Mouse (Mus musculus) liver, embryonic 16.5 days (tissue): ENCODE measurements around the gene Nfatc2. TPM values are rescaled to one million over a fixed set of nuclear protein-coding genes. Genes with fewer than 3 reads are reported as not detected.

Experiments
- ATAC-seq: fragments of 200-750 bp; cut with Nextera tagmentation; 2 replicates; pipeline ENCODE4 v1.8.0; 2017; ENCODE audit warnings: low read depth, mild to moderate bottlenecking, moderate number of reproducible peaks, moderate library complexity
- H3K27ac ChIP-seq: fragments of 300-500 bp; sonication (generic); 2 replicates; pipeline ENCODE4 v1.5.1; 2014; ENCODE audit warnings: mild to moderate bottlenecking, low read length
- H3K27me3 ChIP-seq: fragments of 300-500 bp; sonication (generic); 2 replicates; pipeline ENCODE4 v1.6.1; 2014; ENCODE audit warnings: low read depth, low read length, mixed read lengths; ENCODE audit not compliant: control insufficient read depth, insufficient read depth
- H3K36me3 ChIP-seq: fragments of 300-500 bp; sonication (generic); 2 replicates; pipeline ENCODE4 v1.6.1; 2014; ENCODE audit warnings: mild to moderate bottlenecking; ENCODE audit not compliant: control insufficient read depth, insufficient read depth
- H3K4me1 ChIP-seq: fragments of 300-500 bp; sonication (generic); 2 replicates; pipeline ENCODE4 v1.6.1; 2014; ENCODE audit warnings: low read depth, low read length, mixed read lengths; ENCODE audit not compliant: control insufficient read depth
- H3K4me2 ChIP-seq: fragments of 300-500 bp; sonication (generic); 2 replicates; pipeline ENCODE4 v1.6.1; 2014; ENCODE audit warnings: low read depth, low read length, mixed read lengths
- H3K4me3 ChIP-seq: fragments of 300-500 bp; sonication (generic); 2 replicates; pipeline ENCODE4 v1.5.1; 2014; ENCODE audit warnings: low read depth, mild to moderate bottlenecking, low read length
- H3K9ac ChIP-seq: fragments of 300-500 bp; sonication (generic); 2 replicates; pipeline ENCODE4 v1.6.1; 2014; ENCODE audit warnings: low read depth, low read length
- H3K9me3 ChIP-seq: fragments of 300-500 bp; sonication (generic); replicated peaks from 2 replicates; pipeline ENCODE4 v1.6.1; 2016; ENCODE audit warnings: low read length; ENCODE audit not compliant: control insufficient read depth
- WGBS: fragments of 180-500 bp; shearing (Covaris S2); extraction: QIAGEN DNeasy Blood & Tissue Kit; methylation state at CpG from one replicate; pipeline ENCODE4 v1.1.7; 2014; ENCODE audit not compliant: insufficient replicate concordance; 5-methylcytosine and 5-hydroxymethylcytosine counted together
- polyA plus RNA-seq: library from polyadenylated mRNA; unstranded; fragments of >200 nt; fragmentation: Nextera tagmentation; extraction: Ambion mirVana; gene quantifications from 2 replicates; pipeline ENCODE4 v1.2.1, GENCODE M21; 2015

Nfatc2 gene
- polyA plus RNA-seq, 1 experiment from 2014 or later: 0.25 TPM

- H3K27ac ChIP-seq: no peak overlapping the region
- no peaks in the 10 kb centered on the region for H3K9me3 ChIP-seq
- peaks cover 3% of the 10 kb centered on the region for H3K27me3 ChIP-seq
- 68% methylated on average over 8 of the region's 8 CpGs for WGBS
- no peak overlapping the region for H3K4me2 ChIP-seq
- no peak for ATAC-seq
- no peak overlapping the region for H3K9ac ChIP-seq
- H3K4me3 ChIP-seq: no peak overlapping the region
- no peaks in the 10 kb centered on the region for H3K4me1 ChIP-seq
- no peaks in the 10 kb centered on the region for H3K36me3 ChIP-seq
Observed at GRCm38 (mm10) chr2:168519589-168519988, 81.9 kb downstream of the Nfatc2 start.

GRCm38 (mm10) chr2:168518256-168518659 is 83.2 kb downstream of the Nfatc2 start:
- 72% methylated on average over 15 of the region's 15 CpGs for WGBS
- ATAC-seq: no peak
- Histone ChIP-seq H3K4me2 (no peak overlapping the region), H3K9ac (no peak overlapping the region), H3K27me3 (no peaks in the 10 kb centered on the region), H3K27ac (no peak overlapping the region), H3K9me3 (no peaks in the 10 kb centered on the region), H3K36me3 (no peaks in the 10 kb centered on the region), H3K4me1 (no peaks in the 10 kb centered on the region), H3K4me3 (no peak overlapping the region)

- Histone ChIP-seq H3K4me2 (no peak overlapping the region), H3K27me3 (no peaks in the 10 kb centered on the region), H3K4me3 (no peak overlapping the region), H3K9me3 (no peaks in the 10 kb centered on the region), H3K27ac (no peak overlapping the region), H3K9ac (no peak overlapping the region), H3K4me1 (no peaks in the 10 kb centered on the region), H3K36me3 (no peaks in the 10 kb centered on the region)
- no peak for ATAC-seq
- WGBS: 74% methylated on average over 7 of the region's 7 CpGs
Observed at GRCm38 (mm10) chr2:168517774-168518173, 83.7 kb downstream of the Nfatc2 start.

- 34% methylated on average over 7 of the region's 7 CpGs for WGBS
- Histone ChIP-seq H3K9ac (no peak overlapping the region), H3K4me2 (no peak overlapping the region), H3K4me3 (no peak overlapping the region), H3K27ac (no peak overlapping the region), H3K27me3 (no peaks in the 10 kb centered on the region), H3K36me3 (no peaks in the 10 kb centered on the region), H3K4me1 (no peaks in the 10 kb centered on the region), H3K9me3 (no peaks in the 10 kb centered on the region)
- no peak for ATAC-seq
Observed at GRCm38 (mm10) chr2:168516717-168517116, 84.7 kb downstream of the Nfatc2 start.

GRCm38 (mm10) chr2:168515466-168515865 is 86.0 kb downstream of the Nfatc2 start:
- 54% methylated on average over 4 of the region's 4 CpGs for WGBS
- no peaks in the 10 kb centered on the region for H3K4me1 ChIP-seq
- no peak overlapping the region for H3K4me3 ChIP-seq
- H3K36me3 ChIP-seq: no peaks in the 10 kb centered on the region
- H3K4me2 ChIP-seq: no peak overlapping the region
- no peaks in the 10 kb centered on the region for H3K9me3 ChIP-seq
- no peaks in the 10 kb centered on the region for H3K27me3 ChIP-seq
- H3K9ac ChIP-seq: no peak overlapping the region
- no peak for ATAC-seq
- no peak overlapping the region for H3K27ac ChIP-seq

- H3K9ac ChIP-seq: no peak overlapping the region
- no peaks in the 10 kb centered on the region for H3K4me1 ChIP-seq
- no peak overlapping the region for H3K4me3 ChIP-seq
- no peak overlapping the region for H3K27ac ChIP-seq
- no peaks in the 10 kb centered on the region for H3K9me3 ChIP-seq
- no peaks in the 10 kb centered on the region for H3K36me3 ChIP-seq
- WGBS: 57% methylated on average over 5 of the region's 5 CpGs
- no peak for ATAC-seq
- no peaks in the 10 kb centered on the region for H3K27me3 ChIP-seq
- H3K4me2 ChIP-seq: no peak overlapping the region
Observed at GRCm38 (mm10) chr2:168514131-168514530, 87.3 kb downstream of the Nfatc2 start.

- ATAC-seq: no peak
- Histone ChIP-seq H3K27ac (no peak overlapping the region), H3K4me1 (no peaks in the 10 kb centered on the region), H3K9ac (no peak overlapping the region), H3K4me3 (no peak overlapping the region), H3K9me3 (no peaks in the 10 kb centered on the region), H3K36me3 (no peaks in the 10 kb centered on the region), H3K4me2 (no peak overlapping the region), H3K27me3 (no peaks in the 10 kb centered on the region)
Observed at GRCm38 (mm10) chr2:168511529-168511928, 89.9 kb downstream of the Nfatc2 start.

GRCm38 (mm10) chr2:168508469-168509198 is 92.8 kb downstream of the Nfatc2 start:
- WGBS: 64% methylated on average over 13 of the region's 13 CpGs
- no peak overlapping the region for H3K4me2 ChIP-seq
- no peak for ATAC-seq

GRCm38 (mm10) chr2:168504431-168505182 is 96.8 kb downstream of the Nfatc2 start:
- Histone ChIP-seq H3K36me3 (no peaks in the 10 kb centered on the region), H3K9ac (no peak overlapping the region), H3K4me1 (no peaks in the 10 kb centered on the region), H3K4me2 (no peak overlapping the region), H3K27ac (no peak overlapping the region), H3K9me3 (no peaks in the 10 kb centered on the region), H3K4me3 (no peak overlapping the region), H3K27me3 (no peaks in the 10 kb centered on the region)
- ATAC-seq: no peak
- 72% methylated on average over 27 of the region's 27 CpGs for WGBS

More at GRCm38 (mm10) chr2:168508469-168509198, 92.8 kb downstream of the Nfatc2 start:
- no peak overlapping the region for H3K27ac ChIP-seq
- H3K9ac ChIP-seq: no peak overlapping the region
- H3K4me3 ChIP-seq: no peak overlapping the region
- H3K36me3 ChIP-seq: no peaks in the 10 kb centered on the region
- no peaks in the 10 kb centered on the region for H3K9me3 ChIP-seq
- no peaks in the 10 kb centered on the region for H3K4me1 ChIP-seq
- H3K27me3 ChIP-seq: no peaks in the 10 kb centered on the region
